Mouse (Mus musculus) v-Abl transformed pro-B cells (cell line): Measurements from ENCODE around the gene Slc43a2.

Source experiments
- in situ Hi-C, 2 experiments: fragments of 400-800 bp; cut with MboI; formaldehyde crosslinking; loops; one replicate each; pipeline ENCODE4 v1.15.1; 2025; ENCODE audit not compliant: unreplicated experiment in 2 of 2

Gene Slc43a2

GRCm38 (mm10) chr11:75531469-75532242, at the start of gene Slc43a2:
Gene Slc43a2, plus strand, starts transcription at chr11:75531694.
- in situ Hi-C loops = loop anchor here (5.0 to 10.0 kb wide), 2 partner anchors 41 to 123 kb away; partner anchors contain the start of gene Myo1c (in 1 of the 2)

- in situ Hi-C loops = loop anchor here (5.0 to 25.0 kb wide), 3 partner anchors 34 to 299 kb away; partner anchors contain the start of genes Dph1 (in 1 of the 2), Ovca2 (in 1 of the 2), Rtn4rl1 (in 1 of the 2) and Wdr81 (in 1 of the 2)
Measured at GRCm38 (mm10) chr11:75486192-75486591, 45.3 kb upstream of the Slc43a2 start.

GRCm38 (mm10) chr11:75486601-75487285, 44.8 kb upstream of the Slc43a2 start, which contains the start of gene Prpf8:
Gene Prpf8, plus strand, starts transcription at chr11:75486816.
- in situ Hi-C loops = loop anchor here (5.0 to 25.0 kb wide), 3 partner anchors 34 to 299 kb away; partner anchors contain the start of genes Dph1 (in 1 of the 2), Ovca2 (in 1 of the 2), Rtn4rl1 (in 1 of the 2) and Wdr81 (in 1 of the 2)

GRCm38 (mm10) chr11:75487496-75487895, 44.0 kb upstream of the Slc43a2 start:
- in situ Hi-C loops = loop anchor here (5.0 to 25.0 kb wide), 3 partner anchors 35 to 300 kb away; partner anchors contain the start of genes Dph1 (in 1 of the 2), Ovca2 (in 1 of the 2), Rtn4rl1 (in 1 of the 2) and Wdr81 (in 1 of the 2)

GRCm38 (mm10) chr11:75494296-75495049, 37.0 kb upstream of the Slc43a2 start:
- in situ Hi-C loops = loop anchor here (5.0 to 25.0 kb wide), 2 partner anchors 42 to 307 kb away; partner anchors contain the start of genes Dph1 (in 1 of the 2), Ovca2 (in 1 of the 2), Rtn4rl1 (in 1 of the 2) and Wdr81 (in 1 of the 2)

GRCm38 (mm10) chr11:75498126-75498525, 33.4 kb upstream of the Slc43a2 start:
- in situ Hi-C loops = loop anchor here in 1 of 2 experiments (25.0 kb wide), 1 partner anchor 311 kb away; the partner anchor contains the start of genes Dph1, Ovca2 and Rtn4rl1

GRCm38 (mm10) chr11:75508162-75508561, 23.3 kb upstream of the Slc43a2 start:
- in situ Hi-C loops = loop anchor here in 1 of 2 experiments (25.0 kb wide), 1 partner anchor 404 kb away; no protein-coding TSS in a partner anchor

- in situ Hi-C loops = loop anchor here in 1 of 2 experiments (25.0 kb wide), 1 partner anchor 403 kb away; no protein-coding TSS in a partner anchor
Measured at GRCm38 (mm10) chr11:75508904-75509303, 22.6 kb upstream of the Slc43a2 start.

GRCm38 (mm10) chr11:75509741-75510626, 21.5 kb upstream of the Slc43a2 start, which contains the start of gene Rilp:
Gene Rilp, plus strand, starts transcription at chr11:75510094.
- in situ Hi-C loops = loop anchor here in 1 of 2 experiments (25.0 kb wide), 1 partner anchor 402 kb away; no protein-coding TSS in a partner anchor

GRCm38 (mm10) chr11:75510627-75510993, 20.9 kb upstream of the Slc43a2 start:
- in situ Hi-C loops = loop anchor here in 1 of 2 experiments (25.0 kb wide), 1 partner anchor 402 kb away; no protein-coding TSS in a partner anchor

- in situ Hi-C loops = loop anchor here in 1 of 2 experiments (25.0 kb wide), 1 partner anchor 401 kb away; no protein-coding TSS in a partner anchor
Measured at GRCm38 (mm10) chr11:75511213-75511612, 20.3 kb upstream of the Slc43a2 start.

GRCm38 (mm10) chr11:75512301-75513018, 19.0 kb upstream of the Slc43a2 start:
- in situ Hi-C loops = loop anchor here in 1 of 2 experiments (25.0 kb wide), 1 partner anchor 400 kb away; no protein-coding TSS in a partner anchor

- in situ Hi-C loops = loop anchor here in 1 of 2 experiments (25.0 kb wide), 1 partner anchor 399 kb away; no protein-coding TSS in a partner anchor
Measured at GRCm38 (mm10) chr11:75513336-75513735, 18.2 kb upstream of the Slc43a2 start, which contains the start of gene Scarf1. Gene Scarf1, plus strand, starts transcription at chr11:75513540.

- in situ Hi-C loops = loop anchor here in 1 of 2 experiments (25.0 kb wide), 1 partner anchor 397 kb away; no protein-coding TSS in a partner anchor
Measured at GRCm38 (mm10) chr11:75515186-75515585, 16.3 kb upstream of the Slc43a2 start.

- in situ Hi-C loops = loop anchor here in 1 of 2 experiments (10.0 to 25.0 kb wide), 2 partner anchors 115 to 392 kb away; no protein-coding TSS in a partner anchor
Measured at GRCm38 (mm10) chr11:75519834-75520633, 11.5 kb upstream of the Slc43a2 start.

GRCm38 (mm10) chr11:75521609-75522008, 9.9 kb upstream of the Slc43a2 start:
- in situ Hi-C loops = loop anchor here in 1 of 2 experiments (10.0 to 25.0 kb wide), 2 partner anchors 117 to 391 kb away; no protein-coding TSS in a partner anchor
